Mouse (Mus musculus): ENCODE results near the gene Mex3a. TPM values are rescaled to one million over a fixed set of nuclear protein-coding genes. Genes with fewer than 3 reads are reported as not detected.
"Not testable (repeated sequence)": the region's sequence is repeated elsewhere in the genome, so short reads cannot be mapped to it uniquely, and the experiment has no call there.

Gene Mex3a
- polyA plus RNA-seq, 1 experiment from 2014 or later: 37.4 TPM

DNA sequence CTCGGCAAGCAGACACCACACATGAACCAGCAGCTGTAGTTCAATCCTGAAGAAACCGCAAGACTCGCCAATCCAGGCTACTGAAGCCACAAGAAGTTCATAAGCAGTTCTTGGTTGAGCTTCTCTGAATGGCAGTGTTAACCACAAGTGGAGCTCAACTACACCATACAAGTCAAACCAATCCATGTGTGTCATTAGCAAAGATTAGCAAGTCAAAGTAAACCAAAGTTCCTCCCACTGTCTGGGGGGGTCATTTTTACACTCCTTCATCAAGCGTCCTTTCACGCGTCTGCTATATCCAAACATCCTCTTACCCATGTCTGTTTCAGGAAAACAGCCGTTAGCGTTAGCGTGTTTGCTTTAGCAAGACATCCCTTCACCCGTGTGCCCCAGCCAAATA is 38.1 kb downstream of the Mex3a start:
- DNase-seq (ENCODE audit: low spot score): no peak
- Histone ChIP-seq H3K36me3 (replicated peaks) (peaks cover 56% of the 10 kb centered on the region), H3K27ac (replicated peaks) (no peak overlapping the region), H3K27me3 (replicated peaks; ENCODE audit: low read depth, poor library complexity, severe bottlenecking) (no peaks in the 10 kb centered on the region), H3K4me1 (no peaks in the 10 kb centered on the region), H3K4me3 (no peak overlapping the region), H3K9me3 (no peaks in the 10 kb centered on the region)
- WGBS: 94% methylated on average over 10 of the region's 10 CpGs

- no peak for DNase-seq (ENCODE audit: low spot score)
- peaks cover 41% of the 10 kb centered on the region for H3K36me3 ChIP-seq (replicated peaks)
- no peaks in the 10 kb centered on the region for H3K4me1 ChIP-seq
- 71% methylated on average over 1 of the region's 1 CpGs for WGBS
- no peaks in the 10 kb centered on the region for H3K9me3 ChIP-seq
- H3K27me3 ChIP-seq (replicated peaks; ENCODE audit: low read depth, poor library complexity, severe bottlenecking): no peaks in the 10 kb centered on the region
- H3K27ac ChIP-seq (replicated peaks): no peak overlapping the region
- H3K4me3 ChIP-seq: no peak overlapping the region
These were observed 39.7 kb downstream of the Mex3a start for GRCm38 (mm10) chr3:88571856-88572255.

DNA sequence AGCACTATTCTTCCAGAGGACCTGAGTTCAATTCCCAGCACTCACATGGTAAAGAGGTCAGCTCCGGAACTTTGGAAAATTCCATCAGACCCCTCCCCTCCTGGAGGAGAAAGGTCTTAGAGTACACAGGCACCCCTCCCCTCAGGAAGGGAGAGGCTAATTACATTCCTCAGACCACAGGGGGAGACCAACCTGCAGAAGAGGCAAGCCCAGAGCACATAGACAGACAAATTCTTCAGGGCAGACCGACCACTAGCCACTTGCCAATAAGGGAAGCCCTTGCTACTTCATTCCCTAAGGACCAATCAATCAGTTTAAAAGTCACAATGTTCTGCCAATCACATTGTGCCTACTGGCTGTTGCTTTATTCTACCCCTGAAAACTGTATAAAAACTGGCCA is 40.6 kb downstream of the Mex3a start:
- no peak for DNase-seq (ENCODE audit: low spot score)
- no peaks in the 10 kb centered on the region for H3K27me3 ChIP-seq (replicated peaks; ENCODE audit: low read depth, poor library complexity, severe bottlenecking)
- 75% methylated on average over 2 of the region's 2 CpGs for WGBS
- H3K9me3 ChIP-seq: no peaks in the 10 kb centered on the region
- H3K27ac ChIP-seq (replicated peaks): no peak overlapping the region
- no peaks in the 10 kb centered on the region for H3K4me1 ChIP-seq
- no peak overlapping the region for H3K4me3 ChIP-seq
- H3K36me3 ChIP-seq (replicated peaks): peaks cover 31% of the 10 kb centered on the region

DNA sequence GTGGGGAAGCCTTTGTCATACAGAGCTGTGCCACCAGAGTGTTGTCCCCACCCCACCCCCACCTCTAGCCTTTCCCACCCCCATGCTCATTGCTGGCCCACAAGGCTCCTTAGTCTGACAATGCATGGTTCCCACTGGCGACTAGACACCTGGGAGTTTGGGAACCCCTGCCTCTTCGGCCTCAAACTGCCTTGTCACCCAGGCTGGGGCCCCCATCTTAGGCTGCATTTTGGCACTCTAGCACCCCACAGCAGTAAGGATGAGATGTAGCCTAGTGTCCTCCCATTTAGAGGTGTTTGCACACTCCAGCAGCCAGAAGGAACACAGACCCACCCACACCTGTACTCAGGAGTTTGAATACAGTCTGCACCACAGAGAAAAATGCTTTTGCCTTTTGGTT is 41.6 kb downstream of the Mex3a start:
- no peak for DNase-seq (ENCODE audit: low spot score)
- Histone ChIP-seq H3K4me3 (no peak overlapping the region), H3K27ac (replicated peaks) (no peak overlapping the region), H3K27me3 (replicated peaks; ENCODE audit: low read depth, poor library complexity, severe bottlenecking) (no peaks in the 10 kb centered on the region), H3K36me3 (replicated peaks) (peaks cover 21% of the 10 kb centered on the region), H3K9me3 (no peaks in the 10 kb centered on the region), H3K4me1 (peaks cover under 1% of the 10 kb centered on the region; the same call in 1 of the 2 replicates)
- WGBS: 92% methylated on average over 2 of the region's 2 CpGs

DNA sequence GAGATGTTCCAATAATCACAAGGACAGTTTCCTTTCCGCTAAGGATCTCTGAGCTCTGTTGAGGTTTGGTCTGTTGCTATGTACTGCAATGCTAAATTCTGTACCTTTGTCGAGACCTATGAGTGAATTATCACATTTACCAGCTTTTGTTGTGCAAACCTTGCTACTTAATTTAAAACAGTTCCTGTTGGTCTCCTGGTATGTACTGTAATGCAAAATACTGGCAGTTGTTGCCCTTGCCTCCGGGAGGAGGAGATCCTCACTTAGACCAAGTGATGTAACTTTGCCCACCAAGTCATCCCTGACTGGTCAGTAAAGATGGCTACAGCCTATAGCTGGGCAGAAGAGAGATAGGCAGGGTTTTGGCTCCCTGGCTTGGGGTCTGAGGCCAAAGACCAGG is 43.3 kb downstream of the Mex3a start, which contains the start of gene Ssr2:
TSS of gene Ssr2 (plus strand) at position 337 of the 400 bp plus-strand sequence.
- H3K36me3 ChIP-seq (replicated peaks): peaks cover 4% of the 10 kb centered on the region
- no peak for DNase-seq (ENCODE audit: low spot score)
- H3K9me3 ChIP-seq: no peaks in the 10 kb centered on the region
- WGBS: 88% methylated on average over 3 of the region's 3 CpGs
- H3K27me3 ChIP-seq (replicated peaks; ENCODE audit: low read depth, poor library complexity, severe bottlenecking): no peaks in the 10 kb centered on the region
- no peak within 1 kb of the TSS for H3K27ac ChIP-seq (replicated peaks)
- no peak within 1 kb of the TSS for H3K4me3 ChIP-seq
- peaks cover 11% of the 10 kb centered on the region for H3K4me1 ChIP-seq

DNA sequence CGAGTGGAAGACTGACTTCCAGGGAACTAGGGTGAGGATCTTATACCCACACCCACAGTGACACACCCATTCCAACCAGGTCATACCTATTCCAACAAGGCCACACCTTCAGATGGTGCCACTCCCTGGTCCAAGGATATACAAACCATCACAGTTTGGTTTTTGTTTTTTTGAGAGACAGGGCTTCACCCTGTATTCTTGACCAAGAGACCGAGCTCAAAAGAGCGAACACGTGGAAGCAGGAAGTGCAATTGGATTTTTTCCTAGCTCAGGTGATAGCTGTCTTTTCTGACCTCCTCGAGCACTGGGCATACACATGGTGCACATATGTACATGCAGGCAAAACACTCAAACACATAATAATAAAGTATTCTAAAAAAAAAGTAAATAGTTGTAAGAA is 45.7 kb downstream of the Mex3a start:
- WGBS: 87% methylated on average over 5 of the region's 5 CpGs

DNA sequence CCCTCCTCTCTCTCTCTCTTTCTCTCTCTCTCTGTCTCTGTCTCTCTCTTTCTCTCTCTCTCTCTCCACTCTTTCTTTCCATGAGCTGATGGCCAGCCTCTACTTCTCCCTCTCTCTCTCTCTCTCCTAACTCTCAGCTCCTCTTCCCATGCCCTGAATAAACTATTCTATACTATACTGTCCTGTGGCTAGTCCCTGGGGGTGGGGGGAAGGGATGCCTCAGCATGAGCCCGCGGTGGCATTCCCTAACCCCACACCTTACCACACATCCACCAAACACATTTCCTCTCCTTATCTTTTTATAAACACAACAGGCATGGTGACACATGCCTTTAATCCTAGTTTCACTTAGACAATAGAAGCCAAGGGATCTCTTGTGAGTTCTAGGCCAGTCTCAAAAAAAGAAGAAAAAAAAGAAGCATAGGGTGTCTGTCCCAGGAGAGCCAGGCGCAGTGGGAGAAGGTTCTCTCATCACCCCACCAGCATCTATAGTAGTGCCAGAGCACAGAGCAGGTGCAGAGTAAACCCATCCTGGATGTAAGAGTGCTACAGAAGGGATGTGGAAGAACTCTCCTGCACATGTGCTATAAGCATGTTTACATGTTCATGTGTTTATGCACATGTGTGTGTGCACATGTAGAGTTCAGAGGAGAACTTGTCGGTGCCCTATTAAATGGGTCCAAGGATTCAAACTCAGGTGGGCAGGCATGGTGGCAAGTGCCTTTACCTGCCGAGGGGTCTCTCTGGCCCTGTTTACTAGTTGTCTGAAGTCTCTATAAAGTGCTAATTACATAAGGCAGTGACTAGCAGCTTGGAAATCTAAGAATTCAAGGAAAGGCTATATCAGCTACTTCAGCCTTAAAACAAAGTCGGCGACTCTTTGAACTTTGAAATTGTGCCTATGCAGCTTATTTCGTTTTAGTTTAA is 46.6 kb downstream of the Mex3a start:
- H3K27ac ChIP-seq (replicated peaks): peak overlapping the region; percentile 87
- DNase-seq (ENCODE audit: low spot score): no peak
- 50% methylated on average over 8 of the region's 8 CpGs for WGBS
- H3K4me3 ChIP-seq: peak overlapping the region; percentile 98
- H3K4me1 ChIP-seq: peaks cover 17% of the 10 kb centered on the region
- H3K27me3 ChIP-seq (replicated peaks; ENCODE audit: low read depth, poor library complexity, severe bottlenecking): no peaks in the 10 kb centered on the region
- H3K9me3 ChIP-seq: no peaks in the 10 kb centered on the region
- peaks cover 32% of the 10 kb centered on the region for H3K36me3 ChIP-seq (replicated peaks)

More for the DNA sequence above, 45.7 kb downstream of the Mex3a start:
- not testable (repeated sequence) for H3K9me3 ChIP-seq; H3K4me3 ChIP-seq; DNase-seq (ENCODE audit: low spot score); H3K27me3 ChIP-seq (replicated peaks; ENCODE audit: low read depth, poor library complexity, severe bottlenecking); H3K27ac ChIP-seq (replicated peaks)
- Histone ChIP-seq H3K36me3 (replicated peaks) (peaks cover 22% of the 10 kb centered on the region), H3K4me1 (peaks cover 17% of the 10 kb centered on the region)

- Histone ChIP-seq H3K4me3 (peak overlapping the region; percentile 98), H3K9me3 (no peaks in the 10 kb centered on the region), H3K36me3 (replicated peaks) (peaks cover 40% of the 10 kb centered on the region), H3K27ac (replicated peaks) (peak overlapping the region; percentile 87), H3K4me1 (peaks cover 17% of the 10 kb centered on the region), H3K27me3 (replicated peaks; ENCODE audit: low read depth, poor library complexity, severe bottlenecking) (no peaks in the 10 kb centered on the region)
- DNase-seq (ENCODE audit: low spot score): peak; percentile 85
- under 1% methylated on average over 34 of the region's 34 CpGs for WGBS
These were observed 47.4 kb downstream of the Mex3a start for GRCm38 (mm10) chr3:88579454-88580117.

DNA sequence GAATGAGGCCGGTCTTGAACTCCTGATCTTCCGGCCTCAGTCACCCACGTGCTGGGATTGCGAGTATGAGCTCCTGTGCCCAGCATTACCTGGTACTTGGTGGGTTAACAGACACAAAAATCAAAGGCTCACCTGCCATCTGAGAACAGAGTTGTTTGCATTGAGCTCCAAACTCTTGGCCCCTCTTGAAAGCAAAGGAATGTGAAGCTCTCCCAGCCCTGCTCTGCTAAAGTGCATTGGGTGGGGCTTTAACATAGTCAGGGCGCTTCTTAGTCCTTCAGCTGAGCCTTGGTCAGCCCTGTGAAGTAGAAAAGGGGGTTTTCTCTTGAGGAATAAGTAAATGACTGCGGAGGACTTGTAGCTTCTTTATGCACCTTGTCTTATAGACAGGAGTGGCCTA is 53.6 kb downstream of the Mex3a start:
- H3K4me3 ChIP-seq: no peak overlapping the region
- H3K36me3 ChIP-seq (replicated peaks): peaks cover 90% of the 10 kb centered on the region
- no peaks in the 10 kb centered on the region for H3K9me3 ChIP-seq
- H3K27me3 ChIP-seq (replicated peaks; ENCODE audit: low read depth, poor library complexity, severe bottlenecking): no peaks in the 10 kb centered on the region
- WGBS: 92% methylated on average over 6 of the region's 6 CpGs
- DNase-seq (ENCODE audit: low spot score): no peak
- peaks cover 11% of the 10 kb centered on the region for H3K4me1 ChIP-seq
- H3K27ac ChIP-seq (replicated peaks): no peak overlapping the region

DNA sequence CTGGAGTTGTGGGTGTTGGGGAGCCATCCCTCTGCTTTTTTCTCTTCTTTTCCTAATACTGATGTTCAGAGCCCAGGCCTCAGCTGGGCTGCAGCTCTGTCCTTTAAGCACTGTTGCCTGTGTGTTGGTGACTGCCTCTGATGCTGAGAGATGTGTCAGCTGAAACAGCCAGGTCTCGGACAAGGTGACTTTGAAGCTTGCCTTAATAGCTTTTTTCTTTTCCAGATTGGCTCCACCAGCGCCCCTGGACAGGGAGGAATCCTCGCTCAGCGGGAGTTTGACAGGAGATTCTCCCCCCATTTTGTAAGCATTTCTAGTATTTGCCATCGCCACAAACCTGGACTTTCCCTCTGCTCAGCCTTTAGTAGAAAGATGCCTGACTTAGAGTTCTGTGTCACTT is 54.4 kb downstream of the Mex3a start:
- WGBS: 93% methylated on average over 5 of the region's 5 CpGs
- Histone ChIP-seq H3K9me3 (no peaks in the 10 kb centered on the region), H3K4me3 (no peak overlapping the region), H3K36me3 (replicated peaks) (peaks cover 83% of the 10 kb centered on the region), H3K27me3 (replicated peaks; ENCODE audit: low read depth, poor library complexity, severe bottlenecking) (no peaks in the 10 kb centered on the region), H3K4me1 (peaks cover 16% of the 10 kb centered on the region), H3K27ac (replicated peaks) (no peak overlapping the region)
- no peak for DNase-seq (ENCODE audit: low spot score)

DNA sequence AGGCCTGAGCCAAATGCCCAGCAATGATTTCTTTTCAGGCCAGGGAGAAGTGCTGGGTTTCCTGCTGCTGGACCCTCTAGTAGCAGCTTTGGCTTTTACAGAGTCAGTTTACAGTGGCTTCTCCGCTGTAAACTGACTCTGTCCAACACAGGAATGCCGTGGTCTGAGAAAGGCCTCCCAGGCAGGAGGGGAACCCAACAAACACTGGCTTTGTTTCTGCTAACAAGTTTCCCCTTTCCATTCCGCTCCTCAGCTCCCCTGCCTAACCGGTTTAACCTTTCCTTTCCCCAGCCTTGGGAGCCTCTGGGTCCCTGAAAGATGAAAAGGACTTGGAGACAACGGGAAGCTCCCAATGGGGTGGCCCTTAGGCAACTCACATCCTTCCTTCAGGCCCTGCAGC is 58.1 kb downstream of the Mex3a start:
- no peaks in the 10 kb centered on the region for H3K9me3 ChIP-seq
- no peaks in the 10 kb centered on the region for H3K27me3 ChIP-seq (replicated peaks; ENCODE audit: low read depth, poor library complexity, severe bottlenecking)
- peaks cover 48% of the 10 kb centered on the region for H3K36me3 ChIP-seq (replicated peaks)
- peaks cover 27% of the 10 kb centered on the region for H3K4me1 ChIP-seq
- no peak overlapping the region for H3K4me3 ChIP-seq
- 10% methylated on average over 5 of the region's 5 CpGs for WGBS
- peak; percentile 37 for DNase-seq (ENCODE audit: low spot score)
- H3K27ac ChIP-seq (replicated peaks): peak overlapping the region; percentile 22; the same call in 1 of the 2 replicates
